Mouse (Mus musculus) neutrophil, adult 5-6 weeks (primary cell): ENCODE results near the gene Prr5l. TPM values are rescaled to one million over a fixed set of nuclear protein-coding genes. Genes with fewer than 3 reads are reported as not detected.

Source experiments
- ATAC-seq: fragments of 151-379, 151-347 bp; 2 replicates; pipeline ENCODE4 v1.8.0; 2017; ENCODE audit warnings: mild to moderate bottlenecking, moderate TSS enrichment; ENCODE audit not compliant: insufficient number of reproducible peaks, poor library complexity, low FRiP score, severe bottlenecking; ENCODE audit errors: extremely low read depth
- total RNA-seq: library from RNA; stranded (forward); fragments of 200-1000 nt; gene quantifications from 2 replicates; pipeline ENCODE4 v1.2.3, GENCODE M21; 2017

Gene Prr5l
- total RNA-seq, 1 experiment from 2014 or later = 64.6 TPM

DNA sequence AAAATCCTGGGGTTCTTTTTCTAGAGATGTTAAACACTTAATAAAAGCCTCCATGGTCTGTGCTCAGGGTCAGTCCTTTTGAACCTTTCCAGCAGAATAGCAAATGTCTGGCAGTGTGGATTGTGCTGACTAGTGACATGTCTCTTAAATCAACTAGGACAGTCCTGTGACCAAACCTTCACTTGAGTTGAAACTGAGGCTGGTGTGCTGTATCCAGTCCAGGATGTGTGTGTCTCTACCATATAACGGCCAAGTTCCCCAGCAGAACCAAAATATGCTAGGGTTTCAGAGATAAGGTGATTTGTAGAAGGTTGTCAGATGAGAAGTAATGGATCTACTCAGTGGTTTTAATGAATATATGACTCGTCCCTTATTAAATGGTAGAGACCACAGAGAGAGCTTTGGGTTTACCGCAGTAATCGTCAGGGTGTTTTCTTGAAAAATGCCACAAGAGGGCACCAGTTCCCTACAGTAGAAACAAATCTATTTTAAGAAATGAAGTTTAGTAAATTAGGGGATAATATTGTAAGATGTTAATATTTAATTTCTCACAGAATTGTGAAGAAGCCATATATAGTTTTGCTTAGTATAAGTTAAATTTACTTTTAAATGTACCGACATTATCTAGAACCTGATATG, 189.1 kb downstream of the Prr5l start:
- no peak for ATAC-seq

DNA sequence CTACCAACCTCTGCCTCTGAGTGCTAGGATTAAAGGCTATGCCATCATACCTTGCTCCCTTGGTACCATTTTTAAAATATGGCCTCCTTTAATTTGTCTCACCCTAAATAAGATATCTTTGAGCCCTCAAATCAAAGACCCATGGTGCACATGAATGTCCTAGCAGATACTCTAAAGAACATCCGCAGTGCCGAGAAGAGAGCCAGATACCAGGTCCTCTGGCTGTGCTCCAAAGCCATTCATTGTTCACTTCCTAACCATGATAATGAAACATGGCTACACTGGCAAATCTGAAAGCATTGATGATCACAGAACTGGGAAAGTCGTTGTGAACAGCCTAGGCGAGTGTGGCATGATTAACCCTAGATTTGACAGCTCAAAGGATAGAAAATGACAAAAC, 189.8 kb downstream of the Prr5l start:
- no peak for ATAC-seq

DNA sequence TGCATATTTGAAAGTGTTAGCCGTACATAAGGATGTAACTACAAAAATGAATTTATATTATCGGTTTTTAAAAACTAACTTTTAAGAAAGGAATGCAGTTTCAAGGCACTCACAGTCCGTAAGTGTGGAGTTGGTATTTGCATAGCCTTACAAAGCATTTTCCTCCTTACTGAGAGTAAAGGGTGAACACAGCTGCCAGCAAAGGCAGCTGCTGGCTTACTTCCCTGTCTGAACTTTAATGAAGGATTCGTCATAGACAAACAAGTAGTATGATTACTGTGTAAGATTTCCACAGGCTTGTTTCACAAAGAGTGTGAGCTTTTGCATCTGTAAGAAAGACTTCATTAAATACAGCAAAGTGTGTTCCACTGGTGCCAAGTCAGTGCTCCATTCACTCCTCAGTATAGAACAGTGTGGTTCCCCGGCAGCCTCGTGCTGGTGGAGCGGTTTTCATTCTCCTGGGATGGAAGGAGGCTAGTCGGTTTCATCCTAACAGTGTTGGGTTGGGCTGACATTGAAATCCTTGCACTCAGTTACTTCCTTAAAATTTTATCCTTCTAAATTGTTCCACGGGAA, 192.5 kb downstream of the Prr5l start:
- no peak for ATAC-seq

DNA sequence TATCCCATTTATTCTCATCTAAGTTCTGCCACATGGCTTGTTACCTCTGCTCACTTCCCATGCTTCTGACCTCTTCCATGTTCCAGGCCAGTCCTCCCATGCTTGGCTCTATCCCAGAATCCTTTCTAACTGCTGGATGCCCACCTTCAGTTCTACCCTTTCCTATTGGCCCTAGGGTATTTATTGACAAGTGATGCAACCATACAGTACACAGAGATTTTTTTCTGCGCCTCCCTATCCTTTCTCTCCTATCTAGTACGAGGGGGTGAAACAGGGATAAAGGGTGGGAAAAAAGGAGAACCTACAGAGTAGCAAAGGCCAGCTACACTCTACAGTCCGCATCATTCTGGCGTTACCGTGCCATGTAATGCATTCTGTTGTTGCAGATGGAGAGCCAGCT, 194.8 kb downstream of the Prr5l start:
- no peak for ATAC-seq

DNA sequence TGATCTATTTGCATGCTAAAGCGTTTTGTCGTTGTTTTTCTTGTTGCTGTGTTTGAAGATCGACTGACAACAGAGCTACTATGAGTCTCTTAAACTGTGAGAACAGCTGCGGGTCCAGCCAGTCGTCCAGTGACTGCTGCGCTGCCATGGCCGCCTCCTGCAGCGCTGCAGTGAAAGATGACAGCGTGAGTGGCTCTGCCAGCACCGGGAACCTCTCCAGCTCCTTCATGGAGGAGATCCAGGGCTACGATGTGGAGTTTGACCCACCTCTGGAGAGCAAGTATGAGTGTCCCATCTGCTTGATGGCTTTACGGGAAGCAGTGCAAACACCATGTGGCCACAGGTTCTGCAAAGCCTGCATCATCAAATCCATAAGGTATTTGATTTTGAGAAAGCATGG, 198.4 kb downstream of the Prr5l start:
- no peak for ATAC-seq

DNA sequence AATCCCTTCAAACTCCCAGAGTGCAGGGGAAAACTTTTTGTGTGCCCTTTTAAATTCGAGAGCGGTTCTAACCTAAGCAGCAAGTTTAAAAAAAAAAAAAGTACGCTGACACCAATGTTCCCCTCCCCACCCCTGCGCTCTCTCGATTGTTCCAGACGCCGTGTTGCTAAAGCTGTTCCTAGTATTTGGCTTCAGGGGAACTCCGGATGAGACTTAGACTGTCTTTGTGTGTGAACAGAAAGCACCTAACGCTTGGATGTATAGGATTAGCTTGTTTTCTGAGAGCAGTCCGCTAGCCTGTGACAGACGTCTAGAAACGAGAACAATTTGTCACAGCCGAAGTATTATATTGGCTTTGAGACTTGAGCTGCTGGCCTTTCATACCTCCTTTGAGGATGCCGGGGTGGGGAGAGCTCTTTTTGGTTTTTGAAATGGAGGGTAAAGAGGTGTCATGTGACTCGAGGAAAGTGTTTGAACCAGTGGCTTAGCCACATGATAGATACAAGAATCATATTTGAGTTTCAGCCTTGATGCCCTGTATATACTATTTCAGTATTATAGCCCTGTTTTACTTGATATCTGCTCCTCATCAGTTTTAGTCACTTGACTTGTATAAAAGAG, 203.6 kb downstream of the Prr5l start:
- ATAC-seq = no peak

DNA sequence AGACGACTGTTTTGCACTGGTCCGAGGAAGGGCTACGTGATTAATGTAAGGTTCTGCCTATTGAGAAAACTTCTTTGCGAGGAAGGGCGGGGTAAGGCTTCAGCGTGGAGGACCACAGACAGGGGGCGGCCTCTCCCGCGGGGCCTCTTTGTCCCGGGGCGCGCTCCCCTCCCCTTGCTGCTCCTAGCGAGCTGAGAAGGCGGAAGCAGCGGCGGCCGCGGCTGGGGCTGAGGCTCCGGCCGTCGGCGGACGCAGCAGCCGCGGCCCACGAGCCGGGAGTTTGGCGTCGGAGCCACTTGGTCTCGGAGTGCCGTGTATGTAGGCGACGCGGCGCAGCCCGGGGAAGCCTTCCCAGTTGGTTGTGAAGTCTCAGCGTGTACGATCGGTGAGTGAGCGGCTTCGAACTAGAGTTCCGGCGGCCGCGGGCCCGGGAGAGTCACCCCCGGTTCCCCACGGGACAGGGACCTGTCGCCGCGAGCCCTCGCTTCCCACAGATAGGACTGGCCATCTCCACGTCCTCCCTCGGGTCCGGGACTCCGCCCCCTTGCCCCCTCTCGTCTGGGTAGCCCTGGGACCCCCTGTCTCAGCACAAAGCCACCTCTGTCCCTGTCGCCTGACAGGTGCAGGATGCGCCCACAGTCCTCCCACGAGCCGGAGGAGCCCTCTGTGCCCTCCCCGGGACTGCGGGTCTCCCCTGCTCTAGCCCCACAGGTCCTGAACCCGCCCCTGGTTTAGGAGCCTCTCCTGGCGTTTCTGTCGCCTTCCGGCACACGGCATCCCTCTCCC, 204.4 kb downstream of the Prr5l start, which contains the start of gene Traf6:
Gene Traf6 (plus strand): TSS at position 194 of the 786 bp plus-strand sequence.
- ATAC-seq = peak; percentile 96

DNA sequence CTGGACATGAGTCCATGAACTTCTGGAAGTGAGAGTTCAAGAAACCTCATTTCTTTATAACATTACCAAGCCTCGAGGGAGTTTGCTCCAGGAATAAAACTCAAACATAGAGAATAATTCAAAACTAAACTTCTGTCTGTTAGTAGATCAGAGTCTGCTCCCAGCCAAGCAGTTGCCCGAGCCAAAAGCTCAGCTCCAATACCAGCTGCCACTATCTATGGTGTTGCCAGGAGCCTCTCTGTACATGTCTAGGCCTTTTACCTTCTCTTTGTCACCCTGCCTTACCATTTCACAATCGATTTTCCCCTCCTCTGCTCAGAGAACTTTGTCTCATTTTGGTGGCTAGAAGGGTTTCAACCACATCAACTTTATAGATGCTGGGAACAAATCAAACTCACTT, 209.3 kb downstream of the Prr5l start:
- ATAC-seq = no peak

DNA sequence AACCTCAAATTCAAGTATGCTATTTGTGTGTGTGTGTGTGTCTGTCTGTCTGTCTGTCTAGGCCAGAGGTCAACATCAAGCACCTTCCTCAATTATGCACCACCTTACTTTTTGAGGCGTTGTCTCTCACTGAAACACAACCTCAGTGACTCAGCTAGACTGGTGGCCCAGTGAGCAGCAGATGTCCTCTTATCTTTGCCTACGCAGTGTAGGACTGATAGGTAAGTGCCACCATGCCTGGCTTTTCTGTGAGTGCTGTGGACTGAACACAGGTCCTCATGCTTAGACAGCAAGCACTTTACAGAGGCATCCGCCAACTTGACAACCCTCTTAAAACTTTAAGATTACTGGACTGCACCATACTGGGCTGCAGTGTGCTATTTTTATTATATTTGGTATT, 214.1 kb downstream of the Prr5l start:
- no peak for ATAC-seq

DNA sequence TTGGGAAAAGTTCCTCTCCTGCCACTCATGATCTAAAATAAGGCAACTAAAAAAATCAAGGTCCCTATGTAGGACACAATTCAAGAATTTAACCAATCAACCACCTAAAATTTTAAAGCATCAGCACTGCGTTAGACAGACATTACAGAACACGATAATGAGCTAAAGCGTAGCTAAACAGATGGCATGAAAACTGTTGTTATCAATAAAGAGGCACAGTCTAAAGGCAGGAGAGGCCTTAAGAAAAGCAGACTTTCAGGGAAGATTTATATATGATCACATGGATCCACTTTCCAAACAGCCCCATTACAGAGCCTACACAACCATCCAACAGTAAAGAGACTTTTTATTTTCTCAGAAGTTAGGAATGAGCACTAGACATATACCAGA, 217.1 kb downstream of the Prr5l start:
- no peak for ATAC-seq

DNA sequence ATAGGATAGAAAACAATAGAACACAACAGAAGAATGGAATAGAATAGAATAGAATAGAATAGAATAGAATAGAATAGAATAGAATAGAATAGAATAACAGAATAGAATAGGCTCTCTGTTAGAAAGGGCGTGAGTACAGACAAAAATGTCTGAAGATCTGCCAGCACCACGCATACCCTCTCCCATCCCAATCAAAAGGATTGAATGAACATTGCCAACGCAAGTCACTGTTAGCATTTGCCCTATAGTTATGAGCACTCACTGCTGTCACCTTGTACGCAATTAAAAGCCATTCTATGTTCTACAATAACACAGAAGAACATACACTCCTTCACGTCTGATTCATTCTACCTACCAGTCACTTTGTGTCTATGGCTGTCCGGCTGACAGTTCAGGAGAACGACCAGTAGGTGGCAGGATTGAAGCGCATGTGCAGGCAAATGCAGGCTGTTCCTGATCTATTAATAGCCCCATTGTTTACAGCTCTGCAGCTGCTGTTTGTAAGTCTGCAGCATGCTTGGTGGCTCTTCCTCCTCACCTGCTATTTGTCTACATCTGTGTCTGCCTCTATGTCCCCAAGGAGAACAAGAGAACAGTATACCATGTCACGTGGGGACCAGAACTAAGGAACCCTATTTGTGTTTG, 217.6 kb downstream of the Prr5l start:
- peak; percentile 92 for ATAC-seq

Other genes with a start within 250 kb of the Prr5l start
- 1.5 and 1.7 TPM in 2 replicates for gene Rag1, start 233.5 kb downstream of the Prr5l start, total RNA-seq
- gene B230118H07Rik, start 233.5 kb downstream of the Prr5l start, total RNA-seq = 0.93 and 2.6 TPM in 2 replicates
- gene Traf6, start 204.6 kb downstream of the Prr5l start, total RNA-seq = 24.6 and 26.2 TPM in 2 replicates
- 16.9 and 32.0 TPM in 2 replicates for gene Commd9, start 3.2 kb upstream of the Prr5l start, total RNA-seq